Mouse (Mus musculus): ENCODE results near the gene L1td1. TPM values are rescaled to one million over a fixed set of nuclear protein-coding genes. Genes with fewer than 3 reads are reported as not detected.

Gene L1td1
- 21.1 TPM in 1 of 2 replicates, not detected in the other for polyA plus RNA-seq (2011; ENCODE audit: insufficient read depth, insufficient read length, low replicate concordance, missing spikeins)

GRCm38 (mm10) chr4:98726590-98727237 lies at the start of gene L1td1:
Gene L1td1 (plus strand): TSS chr4:98726734.
- no peak within 1 kb of the TSS for H3K4me3 ChIP-seq (replicated peaks; ENCODE audit: control insufficient read depth, low read depth, low read length)
- WGBS, result 5% methylated on average over 29 of the region's 29 CpGs
- TF ChIP-seq POLR2A (IDR thresholded peaks at IDR 0.05; ENCODE audit: borderline replicate concordance, control insufficient read depth, low read depth, low read length) (no peak), CTCF (IDR thresholded peaks at IDR 0.05; ENCODE audit: control insufficient read depth, insufficient read depth, low read length) (no peak)

GRCm38 (mm10) chr4:98677506-98677905 lies 49.0 kb upstream of the L1td1 start:
- TF ChIP-seq CTCF (IDR thresholded peaks at IDR 0.05; ENCODE audit: control insufficient read depth, insufficient read depth, low read length) (no peak), POLR2A (IDR thresholded peaks at IDR 0.05; ENCODE audit: borderline replicate concordance, control insufficient read depth, low read depth, low read length) (no peak)
- H3K4me3 ChIP-seq (replicated peaks; ENCODE audit: control insufficient read depth, low read depth, low read length), result no peak overlapping the region
- no peaks in the 10 kb centered on the region for H3K4me1 ChIP-seq (ENCODE audit: control insufficient read depth, insufficient read depth, low read length)
- 82% methylated on average over 9 of the region's 9 CpGs for WGBS
- no peak overlapping the region for H3K27ac ChIP-seq (ENCODE audit: control insufficient read depth, insufficient read depth, low read depth, low read length, poor library complexity)

More at GRCm38 (mm10) chr4:98726590-98727237, at the start of gene L1td1:
- H3K27ac ChIP-seq (ENCODE audit: control insufficient read depth, insufficient read depth, low read depth, low read length, poor library complexity), result no peak within 1 kb of the TSS
- no peaks in the 10 kb centered on the region; the same call in 1 of the 2 replicates for H3K4me1 ChIP-seq (ENCODE audit: control insufficient read depth, insufficient read depth, low read length)

- WGBS, result 87% methylated on average over 11 of the region's 11 CpGs
- Histone ChIP-seq H3K4me3 (replicated peaks; ENCODE audit: control insufficient read depth, low read depth, low read length) (no peak overlapping the region), H3K4me1 (ENCODE audit: control insufficient read depth, insufficient read depth, low read length) (no peaks in the 10 kb centered on the region), H3K27ac (ENCODE audit: control insufficient read depth, insufficient read depth, low read depth, low read length, poor library complexity) (no peak overlapping the region)
- no peak for TF ChIP-seq CTCF (IDR thresholded peaks at IDR 0.05; ENCODE audit: control insufficient read depth, insufficient read depth, low read length)
- no peak for TF ChIP-seq POLR2A (IDR thresholded peaks at IDR 0.05; ENCODE audit: borderline replicate concordance, control insufficient read depth, low read depth, low read length)
Observed at GRCm38 (mm10) chr4:98686678-98687267, 39.8 kb upstream of the L1td1 start.

- no peaks in the 10 kb centered on the region for H3K4me1 ChIP-seq (ENCODE audit: control insufficient read depth, insufficient read depth, low read length)
- H3K27ac ChIP-seq (ENCODE audit: control insufficient read depth, insufficient read depth, low read depth, low read length, poor library complexity), result no peak overlapping the region
- no peak for TF ChIP-seq POLR2A (IDR thresholded peaks at IDR 0.05; ENCODE audit: borderline replicate concordance, control insufficient read depth, low read depth, low read length)
- TF ChIP-seq CTCF (IDR thresholded peaks at IDR 0.05; ENCODE audit: control insufficient read depth, insufficient read depth, low read length), result no peak
- H3K4me3 ChIP-seq (replicated peaks; ENCODE audit: control insufficient read depth, low read depth, low read length), result no peak overlapping the region
- 85% methylated on average over 11 of the region's 11 CpGs for WGBS
Observed at GRCm38 (mm10) chr4:98688116-98688515, 38.4 kb upstream of the L1td1 start.

GRCm38 (mm10) chr4:98688520-98688919 lies 38.0 kb upstream of the L1td1 start:
- 87% methylated on average over 9 of the region's 9 CpGs for WGBS
- H3K4me1 ChIP-seq (ENCODE audit: control insufficient read depth, insufficient read depth, low read length), result no peaks in the 10 kb centered on the region
- H3K27ac ChIP-seq (ENCODE audit: control insufficient read depth, insufficient read depth, low read depth, low read length, poor library complexity), result no peak overlapping the region
- TF ChIP-seq POLR2A (IDR thresholded peaks at IDR 0.05; ENCODE audit: borderline replicate concordance, control insufficient read depth, low read depth, low read length), result no peak
- no peak overlapping the region for H3K4me3 ChIP-seq (replicated peaks; ENCODE audit: control insufficient read depth, low read depth, low read length)

GRCm38 (mm10) chr4:98689988-98690387 lies 36.5 kb upstream of the L1td1 start:
- 88% methylated on average over 1 of the region's 1 CpGs for WGBS
- TF ChIP-seq POLR2A (IDR thresholded peaks at IDR 0.05; ENCODE audit: borderline replicate concordance, control insufficient read depth, low read depth, low read length) (no peak), CTCF (IDR thresholded peaks at IDR 0.05; ENCODE audit: control insufficient read depth, insufficient read depth, low read length) (no peak)
- H3K4me1 ChIP-seq (ENCODE audit: control insufficient read depth, insufficient read depth, low read length), result no peaks in the 10 kb centered on the region
- no peak overlapping the region for H3K4me3 ChIP-seq (replicated peaks; ENCODE audit: control insufficient read depth, low read depth, low read length)
- no peak overlapping the region for H3K27ac ChIP-seq (ENCODE audit: control insufficient read depth, insufficient read depth, low read depth, low read length, poor library complexity)

- H3K4me3 ChIP-seq (replicated peaks; ENCODE audit: control insufficient read depth, low read depth, low read length), result no peak overlapping the region
- WGBS, result 72% methylated on average over 9 of the region's 9 CpGs
- no peak for TF ChIP-seq POLR2A (IDR thresholded peaks at IDR 0.05; ENCODE audit: borderline replicate concordance, control insufficient read depth, low read depth, low read length)
- no peak for TF ChIP-seq CTCF (IDR thresholded peaks at IDR 0.05; ENCODE audit: control insufficient read depth, insufficient read depth, low read length)
- no peak overlapping the region for H3K27ac ChIP-seq (ENCODE audit: control insufficient read depth, insufficient read depth, low read depth, low read length, poor library complexity)
- H3K4me1 ChIP-seq (ENCODE audit: control insufficient read depth, insufficient read depth, low read length), result no peaks in the 10 kb centered on the region
Observed at GRCm38 (mm10) chr4:98693465-98694185, 32.9 kb upstream of the L1td1 start.

- WGBS, result 78% methylated on average over 4 of the region's 4 CpGs
- Histone ChIP-seq H3K4me1 (ENCODE audit: control insufficient read depth, insufficient read depth, low read length) (no peaks in the 10 kb centered on the region), H3K4me3 (replicated peaks; ENCODE audit: control insufficient read depth, low read depth, low read length) (no peak overlapping the region), H3K27ac (ENCODE audit: control insufficient read depth, insufficient read depth, low read depth, low read length, poor library complexity) (no peak overlapping the region)
- TF ChIP-seq POLR2A (IDR thresholded peaks at IDR 0.05; ENCODE audit: borderline replicate concordance, control insufficient read depth, low read depth, low read length) (no peak), CTCF (IDR thresholded peaks at IDR 0.05; ENCODE audit: control insufficient read depth, insufficient read depth, low read length) (no peak)
Observed at GRCm38 (mm10) chr4:98697932-98698331, 28.6 kb upstream of the L1td1 start.

Measured in bone marrow, adult 2 months (tissue).